Mouse (Mus musculus): Measurements from ENCODE around the gene Olfr373. TPM values are rescaled to one million over a fixed set of nuclear protein-coding genes. Genes with fewer than 3 reads are reported as not detected.
"Not testable (repeated sequence)": the region's sequence is repeated elsewhere in the genome, so short reads cannot be mapped to it uniquely, and the experiment has no call there.

The Olfr373 gene
- polyA plus RNA-seq (2012; rRNA removed) = not detected in 2 replicates
- polyA plus RNA-seq (2014; fragmentation: Nextera tagmentation; extraction: Ambion mirVana) = not detected in 2 replicates

- H3K9ac ChIP-seq (ENCODE audit: low read depth, low read length, severe bottlenecking); H3K27me3 ChIP-seq (ENCODE audit: control insufficient read depth, insufficient read depth, low read length); H3K4me1 ChIP-seq (ENCODE audit: control insufficient read depth, insufficient read depth, low read length); H3K9me3 ChIP-seq (ENCODE audit: control insufficient read depth, low read length); ATAC-seq (ENCODE audit: low FRiP score, low read depth); H3K4me3 ChIP-seq (replicated peaks; ENCODE audit: low read length); H3K27ac ChIP-seq (replicated peaks; ENCODE audit: low read depth, low read length); H3K4me2 ChIP-seq (replicated peaks; ENCODE audit: low read depth, low read length, severe bottlenecking); DNase-seq (ENCODE audit: low spot score); H3K36me3 ChIP-seq (ENCODE audit: control insufficient read depth, insufficient read depth, low read length): not testable (repeated sequence)
Observed at GRCm38 (mm10) chr8:72082877-72083276, at the start of gene Olfr373. Gene Olfr373, plus strand, starts transcription at chr8:72083177.

- H3K4me3 ChIP-seq (replicated peaks; ENCODE audit: low read length); H3K9me3 ChIP-seq (ENCODE audit: control insufficient read depth, low read length); H3K4me1 ChIP-seq (ENCODE audit: control insufficient read depth, insufficient read depth, low read length); ATAC-seq (ENCODE audit: low FRiP score, low read depth); H3K4me2 ChIP-seq (replicated peaks; ENCODE audit: low read depth, low read length, severe bottlenecking); H3K27me3 ChIP-seq (ENCODE audit: control insufficient read depth, insufficient read depth, low read length); H3K27ac ChIP-seq (replicated peaks; ENCODE audit: low read depth, low read length); H3K36me3 ChIP-seq (ENCODE audit: control insufficient read depth, insufficient read depth, low read length); DNase-seq (ENCODE audit: low spot score); H3K9ac ChIP-seq (ENCODE audit: low read depth, low read length, severe bottlenecking): not testable (repeated sequence)
- 72% methylated on average over 4 of the region's 4 CpGs for WGBS
Observed at GRCm38 (mm10) chr8:72040918-72041317, 42.1 kb upstream of the Olfr373 start, which contains the start of gene Olfr372. Gene Olfr372, plus strand, starts transcription at chr8:72041218.

- H3K27me3 ChIP-seq (ENCODE audit: control insufficient read depth, insufficient read depth, low read length) = no peaks in the 10 kb centered on the region
- H3K9ac ChIP-seq (ENCODE audit: low read depth, low read length, severe bottlenecking) = no peak overlapping the region
- H3K36me3 ChIP-seq (ENCODE audit: control insufficient read depth, insufficient read depth, low read length) = no peaks in the 10 kb centered on the region
- DNase-seq (ENCODE audit: low spot score) (no peak), ATAC-seq (ENCODE audit: low FRiP score, low read depth) (no peak)
- H3K27ac ChIP-seq (replicated peaks; ENCODE audit: low read depth, low read length) = no peak overlapping the region
- no peak for TF ChIP-seq POLR2A (IDR thresholded peaks at IDR 0.05; ENCODE audit: borderline replicate concordance, extremely low read depth, insufficient read depth, insufficient read length)
- WGBS = 86% methylated on average over 1 of the region's 1 CpGs
- no peaks in the 10 kb centered on the region for H3K4me1 ChIP-seq (ENCODE audit: control insufficient read depth, insufficient read depth, low read length)
- H3K9me3 ChIP-seq (ENCODE audit: control insufficient read depth, low read length) = no peaks in the 10 kb centered on the region
- no peak overlapping the region for H3K4me3 ChIP-seq (replicated peaks; ENCODE audit: low read length)
- H3K4me2 ChIP-seq (replicated peaks; ENCODE audit: low read depth, low read length, severe bottlenecking) = no peak overlapping the region
Observed at GRCm38 (mm10) chr8:72042493-72042892, 40.5 kb upstream of the Olfr373 start.

- DNase-seq (ENCODE audit: low spot score); H3K9me3 ChIP-seq (ENCODE audit: control insufficient read depth, low read length); H3K9ac ChIP-seq (ENCODE audit: low read depth, low read length, severe bottlenecking); ATAC-seq (ENCODE audit: low FRiP score, low read depth); H3K4me3 ChIP-seq (replicated peaks; ENCODE audit: low read length); H3K36me3 ChIP-seq (ENCODE audit: control insufficient read depth, insufficient read depth, low read length); H3K4me1 ChIP-seq (ENCODE audit: control insufficient read depth, insufficient read depth, low read length); H3K27ac ChIP-seq (replicated peaks; ENCODE audit: low read depth, low read length); H3K27me3 ChIP-seq (ENCODE audit: control insufficient read depth, insufficient read depth, low read length); H3K4me2 ChIP-seq (replicated peaks; ENCODE audit: low read depth, low read length, severe bottlenecking): not testable (repeated sequence)
Observed at GRCm38 (mm10) chr8:72054633-72055032, 28.3 kb upstream of the Olfr373 start.

GRCm38 (mm10) chr8:72057643-72058042 lies 25.3 kb upstream of the Olfr373 start:
- WGBS = 74% methylated on average over 3 of the region's 4 CpGs
- not testable (repeated sequence) for H3K4me1 ChIP-seq (ENCODE audit: control insufficient read depth, insufficient read depth, low read length); ATAC-seq (ENCODE audit: low FRiP score, low read depth); H3K9ac ChIP-seq (ENCODE audit: low read depth, low read length, severe bottlenecking); H3K36me3 ChIP-seq (ENCODE audit: control insufficient read depth, insufficient read depth, low read length); H3K9me3 ChIP-seq (ENCODE audit: control insufficient read depth, low read length); H3K27me3 ChIP-seq (ENCODE audit: control insufficient read depth, insufficient read depth, low read length); H3K4me2 ChIP-seq (replicated peaks; ENCODE audit: low read depth, low read length, severe bottlenecking); H3K27ac ChIP-seq (replicated peaks; ENCODE audit: low read depth, low read length); DNase-seq (ENCODE audit: low spot score); H3K4me3 ChIP-seq (replicated peaks; ENCODE audit: low read length)

- H3K27ac ChIP-seq (replicated peaks; ENCODE audit: low read depth, low read length); H3K4me1 ChIP-seq (ENCODE audit: control insufficient read depth, insufficient read depth, low read length); H3K27me3 ChIP-seq (ENCODE audit: control insufficient read depth, insufficient read depth, low read length); H3K4me3 ChIP-seq (replicated peaks; ENCODE audit: low read length); H3K9me3 ChIP-seq (ENCODE audit: control insufficient read depth, low read length); DNase-seq (ENCODE audit: low spot score); H3K36me3 ChIP-seq (ENCODE audit: control insufficient read depth, insufficient read depth, low read length); ATAC-seq (ENCODE audit: low FRiP score, low read depth); H3K9ac ChIP-seq (ENCODE audit: low read depth, low read length, severe bottlenecking); H3K4me2 ChIP-seq (replicated peaks; ENCODE audit: low read depth, low read length, severe bottlenecking): not testable (repeated sequence)
- WGBS = 92% methylated on average over 1 of the region's 1 CpGs
Observed at GRCm38 (mm10) chr8:72066819-72067399, 16.1 kb upstream of the Olfr373 start.

All from limb, embryonic 14.5 days (tissue).